Mouse (Mus musculus): ENCODE measurements around the gene Dclk1. TPM values are rescaled to one million over a fixed set of nuclear protein-coding genes. Genes with fewer than 3 reads are reported as not detected.

Dclk1 gene
- polyA plus RNA-seq, 1 experiment from 2014 or later: 148 TPM

DNA sequence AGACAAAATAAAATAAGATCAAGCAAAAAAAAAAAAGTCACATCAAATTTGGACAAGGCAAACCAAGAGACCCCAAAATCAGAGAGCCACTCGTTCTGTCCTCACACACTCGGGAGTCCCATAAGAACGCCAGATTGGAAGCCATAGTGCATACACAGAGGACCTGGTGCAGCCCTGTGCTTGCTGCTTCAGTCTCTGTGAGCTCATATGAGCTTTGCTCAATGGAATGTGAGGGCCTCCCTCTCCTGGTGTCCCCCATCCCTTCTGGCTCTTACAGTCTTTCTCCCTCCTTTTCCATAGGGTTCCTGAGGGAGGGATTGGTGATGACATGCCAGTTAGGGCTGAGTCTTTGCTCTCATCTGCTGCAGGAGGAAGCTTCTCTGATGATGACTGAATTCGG is 27.6 kb downstream of the Dclk1 start:
- no peak overlapping the region for H3K9ac ChIP-seq
- H3K4me1 ChIP-seq: peaks cover 12% of the 10 kb centered on the region
- H3K36me3 ChIP-seq (replicated peaks): peaks cover 5% of the 10 kb centered on the region; the same call in 1 of the 2 replicates
- no peaks in the 10 kb centered on the region for H3K27me3 ChIP-seq
- no peak overlapping the region for H3K4me2 ChIP-seq
- ATAC-seq (ENCODE audit: low FRiP score): no peak
- no peak overlapping the region for H3K4me3 ChIP-seq (replicated peaks)
- H3K27ac ChIP-seq: no peak overlapping the region
- no peaks in the 10 kb centered on the region for H3K9me3 ChIP-seq
- WGBS: 89% methylated on average over 4 of the region's 4 CpGs

DNA sequence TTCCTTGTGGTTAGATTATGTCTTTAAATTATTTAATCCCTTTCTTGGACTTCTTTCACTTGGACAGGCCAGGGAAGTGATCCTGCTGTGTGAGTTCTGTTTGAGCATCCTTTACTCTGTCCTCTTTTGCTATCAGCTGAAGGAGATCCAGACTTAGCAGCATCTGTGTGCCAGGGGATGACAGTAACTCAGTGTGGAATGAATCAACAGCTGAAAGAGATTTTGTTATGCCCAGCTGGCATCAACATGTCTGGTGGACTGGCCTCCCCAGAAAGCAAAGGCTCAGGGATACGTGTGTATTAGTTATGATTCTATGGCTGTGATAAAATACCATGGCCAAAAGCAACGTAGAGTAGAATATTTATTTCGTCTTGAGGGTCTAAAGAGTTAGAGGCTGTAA is 28.2 kb downstream of the Dclk1 start:
- 85% methylated on average over 3 of the region's 3 CpGs for WGBS
- H3K9me3 ChIP-seq: no peaks in the 10 kb centered on the region
- H3K4me3 ChIP-seq (replicated peaks): no peak overlapping the region
- H3K27me3 ChIP-seq: no peaks in the 10 kb centered on the region
- H3K9ac ChIP-seq: no peak overlapping the region
- H3K4me2 ChIP-seq: no peak overlapping the region
- 0 out of 2 replicates have a peak overlapping the region, but pooled peaks have one; percentile 19 for H3K27ac ChIP-seq
- H3K36me3 ChIP-seq (replicated peaks): peaks cover 8% of the 10 kb centered on the region; the same call in 1 of the 2 replicates
- H3K4me1 ChIP-seq: peaks cover 12% of the 10 kb centered on the region
- no peak for ATAC-seq (ENCODE audit: low FRiP score)

DNA sequence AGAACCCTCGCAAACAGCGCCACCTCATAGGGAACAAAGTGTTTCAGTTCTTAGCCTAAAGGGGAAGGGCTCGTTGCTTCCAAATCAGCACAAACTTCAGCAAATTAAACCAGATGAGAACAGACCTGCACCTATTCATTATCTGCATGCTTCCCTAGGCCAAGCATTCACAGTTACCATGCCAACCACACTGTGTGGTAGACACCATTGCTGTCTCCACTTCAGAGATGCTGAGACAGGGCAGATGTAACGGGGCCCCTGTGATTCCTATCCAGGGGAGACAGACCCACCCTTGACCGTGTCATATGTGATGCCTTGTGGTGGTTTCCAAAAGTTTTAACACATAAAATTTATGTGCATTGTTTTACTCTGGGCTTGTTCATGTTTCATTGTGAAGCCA is 28.8 kb downstream of the Dclk1 start:
- no peaks in the 10 kb centered on the region for H3K27me3 ChIP-seq
- ATAC-seq (ENCODE audit: low FRiP score): peak; percentile 73; the same call in 1 of the 2 replicates
- WGBS: 47% methylated on average over 5 of the region's 5 CpGs

DNA sequence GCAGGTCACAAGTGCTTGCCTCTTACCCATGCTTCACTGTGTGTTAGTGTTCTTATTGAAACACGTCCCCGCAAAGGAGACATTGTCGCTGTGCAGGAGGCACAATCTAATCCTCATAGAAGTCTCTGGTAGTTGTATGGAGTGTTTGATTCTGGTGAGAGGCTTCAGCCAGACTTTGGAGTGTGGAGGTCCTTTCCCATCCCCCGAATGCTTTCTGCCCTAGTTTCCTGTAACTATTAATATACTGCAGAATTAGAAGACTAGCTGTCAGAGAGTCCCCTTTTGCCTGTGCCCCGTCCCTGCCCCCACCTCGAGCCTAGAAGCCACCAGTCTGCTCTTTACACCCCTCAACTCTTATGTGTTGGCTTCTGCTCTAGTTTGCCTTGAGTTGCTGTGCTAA is 30.4 kb downstream of the Dclk1 start:
- Histone ChIP-seq H3K27ac (no peak overlapping the region), H3K9ac (no peak overlapping the region), H3K27me3 (no peaks in the 10 kb centered on the region), H3K4me3 (replicated peaks) (no peak overlapping the region), H3K36me3 (replicated peaks) (peaks cover 3% of the 10 kb centered on the region; the same call in 1 of the 2 replicates), H3K4me2 (no peak overlapping the region), H3K9me3 (no peaks in the 10 kb centered on the region), H3K4me1 (peaks cover 12% of the 10 kb centered on the region)
- WGBS: 89% methylated on average over 6 of the region's 6 CpGs
- no peak for ATAC-seq (ENCODE audit: low FRiP score)

More for the DNA sequence above, 28.8 kb downstream of the Dclk1 start:
- H3K27ac ChIP-seq: no peak overlapping the region
- no peaks in the 10 kb centered on the region for H3K9me3 ChIP-seq
- peaks cover 5% of the 10 kb centered on the region; the same call in 1 of the 2 replicates for H3K36me3 ChIP-seq (replicated peaks)
- H3K4me1 ChIP-seq: peaks cover 12% of the 10 kb centered on the region
- no peak overlapping the region for H3K4me3 ChIP-seq (replicated peaks)
- no peak overlapping the region for H3K9ac ChIP-seq
- H3K4me2 ChIP-seq: no peak overlapping the region

DNA sequence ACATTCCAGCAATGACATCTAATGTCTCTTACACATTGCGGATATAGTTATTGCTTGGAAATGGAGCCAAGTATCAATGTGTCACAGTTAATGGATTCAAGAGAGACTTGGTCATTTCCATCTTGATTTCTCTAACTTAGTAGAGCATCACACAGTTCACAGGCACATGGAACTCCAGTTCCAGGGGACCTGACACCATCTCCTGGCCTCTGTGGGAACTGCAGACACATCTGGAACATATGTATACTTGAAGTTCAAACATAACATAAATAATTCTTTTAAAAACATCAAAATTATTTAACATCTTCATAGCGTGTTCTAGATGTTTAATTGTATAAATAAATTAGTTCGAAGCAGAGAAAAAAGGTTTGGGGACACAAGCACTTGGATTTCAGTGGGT is 34.3 kb downstream of the Dclk1 start:
- Histone ChIP-seq H3K9me3 (no peaks in the 10 kb centered on the region), H3K27ac (no peak overlapping the region), H3K36me3 (replicated peaks) (peaks cover 3% of the 10 kb centered on the region; the same call in 1 of the 2 replicates), H3K4me2 (no peak overlapping the region), H3K9ac (no peak overlapping the region), H3K4me3 (replicated peaks) (no peak overlapping the region), H3K4me1 (peaks cover 14% of the 10 kb centered on the region), H3K27me3 (no peaks in the 10 kb centered on the region)
- 93% methylated on average over 3 of the region's 3 CpGs for WGBS
- ATAC-seq (ENCODE audit: low FRiP score): no peak

DNA sequence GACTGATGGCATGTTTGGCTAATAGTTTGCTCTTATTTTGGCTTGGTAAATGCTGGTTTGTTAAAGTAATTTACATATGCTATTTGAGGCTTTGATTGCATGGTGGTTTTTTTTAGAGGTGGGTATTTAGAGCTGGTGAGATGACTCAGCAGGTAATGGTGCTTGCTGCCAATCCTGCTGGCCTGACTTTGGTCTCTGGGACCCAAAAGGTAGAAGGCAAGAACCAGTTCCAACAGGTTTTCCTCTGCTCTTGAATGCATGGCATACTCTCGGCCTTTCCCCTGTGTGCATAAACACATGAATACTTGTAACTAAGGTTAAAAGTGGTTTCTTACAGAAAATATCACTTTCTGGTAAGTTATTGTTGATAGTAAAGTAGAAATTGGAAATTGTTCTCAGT is 34.7 kb downstream of the Dclk1 start:
- Histone ChIP-seq H3K36me3 (replicated peaks) (peaks cover 3% of the 10 kb centered on the region; the same call in 1 of the 2 replicates), H3K9me3 (no peaks in the 10 kb centered on the region), H3K9ac (no peak overlapping the region), H3K4me3 (replicated peaks) (no peak overlapping the region), H3K27me3 (no peaks in the 10 kb centered on the region), H3K4me2 (no peak overlapping the region), H3K4me1 (peaks cover 11% of the 10 kb centered on the region), H3K27ac (no peak overlapping the region)
- WGBS: 85% methylated on average over 1 of the region's 1 CpGs
- no peak for ATAC-seq (ENCODE audit: low FRiP score)

DNA sequence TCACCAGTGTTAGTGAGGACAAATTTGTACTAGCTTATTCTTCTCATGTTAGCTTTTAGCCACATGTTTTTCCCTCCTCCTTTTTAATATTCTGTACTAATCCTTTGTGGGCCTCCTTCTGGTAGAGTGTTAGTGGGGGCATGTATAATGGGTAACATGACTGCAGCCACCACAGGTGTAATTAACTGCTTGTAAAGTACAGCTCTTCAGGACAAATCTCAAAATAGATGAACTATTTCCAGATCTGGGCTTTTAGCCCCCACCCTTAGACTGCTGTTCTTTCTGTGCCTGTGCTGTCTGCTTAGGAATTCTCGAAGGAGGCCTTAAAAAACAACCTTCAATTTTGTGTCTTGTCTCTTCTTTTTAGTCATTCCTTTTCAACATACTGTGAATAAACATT is 35.7 kb downstream of the Dclk1 start:
- Histone ChIP-seq H3K36me3 (replicated peaks) (peaks cover 3% of the 10 kb centered on the region; the same call in 1 of the 2 replicates), H3K4me1 (peaks cover 11% of the 10 kb centered on the region), H3K9me3 (no peaks in the 10 kb centered on the region), H3K4me3 (replicated peaks) (no peak overlapping the region), H3K27me3 (no peaks in the 10 kb centered on the region), H3K27ac (no peak overlapping the region), H3K4me2 (no peak overlapping the region), H3K9ac (no peak overlapping the region)
- 86% methylated on average over 1 of the region's 1 CpGs for WGBS
- no peak for ATAC-seq (ENCODE audit: low FRiP score)

DNA sequence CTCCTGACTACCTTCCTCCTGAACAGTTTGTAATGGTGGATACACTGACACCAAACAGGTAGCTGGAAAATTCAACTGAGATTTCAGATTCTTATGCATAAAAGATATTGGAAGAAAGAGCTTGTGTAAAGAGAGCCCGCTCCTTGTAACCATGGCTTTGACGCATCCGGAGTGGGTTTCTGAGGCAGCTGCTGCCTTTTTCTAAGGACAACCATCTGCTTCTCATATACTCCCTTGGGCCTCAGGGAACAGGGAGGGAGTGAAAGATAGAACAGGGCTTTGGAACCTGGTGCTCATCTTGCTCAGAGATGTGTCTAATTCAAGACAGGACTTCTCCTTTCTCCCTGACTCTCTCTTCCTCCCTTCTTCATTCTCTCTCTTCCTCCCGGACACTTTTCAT is 37.8 kb downstream of the Dclk1 start:
- H3K27ac ChIP-seq: no peak overlapping the region

DNA sequence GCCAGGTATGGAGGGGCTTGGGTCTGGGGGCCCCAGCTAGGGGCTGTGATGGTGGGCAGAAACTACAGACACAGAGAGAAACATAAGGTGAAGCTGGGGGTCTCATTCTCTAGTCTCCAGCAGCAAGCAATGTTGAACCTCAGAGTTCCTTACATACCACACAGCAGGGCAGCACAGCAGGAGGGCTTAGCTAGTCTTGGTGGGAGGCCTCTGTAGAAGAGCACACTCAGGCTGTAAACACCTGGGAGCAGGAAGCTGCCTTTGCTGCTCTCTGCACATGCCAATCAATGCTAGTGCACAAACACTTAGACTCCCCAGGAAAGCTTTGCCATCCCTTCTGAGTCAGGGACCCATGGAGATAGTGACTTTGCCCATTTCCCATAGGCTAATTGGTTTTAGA is 38.3 kb downstream of the Dclk1 start:
- Histone ChIP-seq H3K27ac (no peak overlapping the region), H3K27me3 (no peaks in the 10 kb centered on the region), H3K4me3 (replicated peaks) (no peak overlapping the region), H3K9ac (no peak overlapping the region), H3K36me3 (replicated peaks) (no peaks in the 10 kb centered on the region; the same call in 1 of the 2 replicates), H3K4me1 (peaks cover 28% of the 10 kb centered on the region), H3K4me2 (no peak overlapping the region), H3K9me3 (no peaks in the 10 kb centered on the region)
- no peak for ATAC-seq (ENCODE audit: low FRiP score)

More for the DNA sequence above, 37.8 kb downstream of the Dclk1 start:
- Histone ChIP-seq H3K4me3 (replicated peaks) (no peak overlapping the region), H3K4me1 (peaks cover 23% of the 10 kb centered on the region), H3K9ac (no peak overlapping the region), H3K4me2 (no peak overlapping the region), H3K9me3 (no peaks in the 10 kb centered on the region), H3K36me3 (replicated peaks) (peaks cover 2% of the 10 kb centered on the region; the same call in 1 of the 2 replicates), H3K27me3 (no peaks in the 10 kb centered on the region)
- ATAC-seq (ENCODE audit: low FRiP score): no peak
- 77% methylated on average over 4 of the region's 4 CpGs for WGBS

GRCm38 (mm10) chr3:55284215-55284614 is 42.1 kb downstream of the Dclk1 start:
- ATAC-seq (ENCODE audit: low FRiP score): peak; percentile 81
- Histone ChIP-seq H3K27ac (peak overlapping the region; percentile 71), H3K4me3 (replicated peaks) (no peak overlapping the region), H3K27me3 (no peaks in the 10 kb centered on the region), H3K9ac (no peak overlapping the region), H3K36me3 (replicated peaks) (no peaks in the 10 kb centered on the region), H3K4me2 (peak overlapping the region; percentile 10; the same call in 1 of the 2 replicates), H3K4me1 (peaks cover 28% of the 10 kb centered on the region), H3K9me3 (no peaks in the 10 kb centered on the region)
- WGBS: 16% methylated on average over 3 of the region's 3 CpGs

- Histone ChIP-seq H3K4me3 (replicated peaks) (no peak overlapping the region), H3K27ac (no peak overlapping the region), H3K4me1 (peaks cover 23% of the 10 kb centered on the region), H3K9me3 (no peaks in the 10 kb centered on the region), H3K4me2 (no peak overlapping the region), H3K9ac (no peak overlapping the region), H3K27me3 (no peaks in the 10 kb centered on the region), H3K36me3 (replicated peaks) (no peaks in the 10 kb centered on the region)
- 46% methylated on average over 4 of the region's 4 CpGs for WGBS
- ATAC-seq (ENCODE audit: low FRiP score): no peak
Observed at GRCm38 (mm10) chr3:55288726-55289125, 46.6 kb downstream of the Dclk1 start.

DNA sequence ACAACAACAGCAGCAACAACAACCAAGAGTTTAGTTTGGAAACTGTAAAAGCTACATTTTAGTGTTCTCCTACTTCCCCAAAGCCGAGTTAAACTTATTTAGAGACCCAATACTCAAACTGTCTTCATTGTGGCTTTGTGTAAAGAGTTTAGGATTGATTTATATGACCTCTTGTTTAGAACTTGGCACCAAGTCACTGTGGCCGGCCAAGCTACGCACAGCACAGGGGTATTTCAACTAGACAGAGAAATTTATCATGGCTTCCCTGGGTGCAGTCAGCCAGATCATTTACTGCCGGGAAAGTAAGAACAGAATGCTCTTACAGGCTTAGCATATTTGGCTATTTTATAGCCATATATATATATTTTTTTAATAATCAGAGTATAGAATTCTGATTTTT is 49.8 kb downstream of the Dclk1 start:
- no peaks in the 10 kb centered on the region for H3K36me3 ChIP-seq (replicated peaks)
- no peak overlapping the region for H3K4me3 ChIP-seq (replicated peaks)
- no peaks in the 10 kb centered on the region for H3K27me3 ChIP-seq
- H3K27ac ChIP-seq: no peak overlapping the region
- H3K9me3 ChIP-seq: no peaks in the 10 kb centered on the region
- H3K4me1 ChIP-seq: peaks cover 8% of the 10 kb centered on the region
- no peak overlapping the region for H3K4me2 ChIP-seq
- 90% methylated on average over 4 of the region's 4 CpGs for WGBS
- ATAC-seq (ENCODE audit: low FRiP score): no peak
- no peak overlapping the region for H3K9ac ChIP-seq

GRCm38 (mm10) chr3:55292783-55293430 is 50.7 kb downstream of the Dclk1 start:
- WGBS: 80% methylated on average over 10 of the region's 10 CpGs

More at GRCm38 (mm10) chr3:55292783-55293430, 50.7 kb downstream of the Dclk1 start:
- H3K27me3 ChIP-seq: no peaks in the 10 kb centered on the region
- H3K9ac ChIP-seq: no peak overlapping the region
- no peak for ATAC-seq (ENCODE audit: low FRiP score)
- no peak overlapping the region for H3K4me3 ChIP-seq (replicated peaks)
- H3K4me2 ChIP-seq: no peak overlapping the region
- peaks cover 8% of the 10 kb centered on the region for H3K4me1 ChIP-seq
- H3K9me3 ChIP-seq: no peaks in the 10 kb centered on the region
- no peaks in the 10 kb centered on the region for H3K36me3 ChIP-seq (replicated peaks)
- peak overlapping the region; percentile 14; the same call in 1 of the 2 replicates for H3K27ac ChIP-seq

Measured in forebrain, embryonic 12.5 days (tissue).